22 mouse cellular contexts compared by ENCODE assay signal in the genomic region with DNA sequence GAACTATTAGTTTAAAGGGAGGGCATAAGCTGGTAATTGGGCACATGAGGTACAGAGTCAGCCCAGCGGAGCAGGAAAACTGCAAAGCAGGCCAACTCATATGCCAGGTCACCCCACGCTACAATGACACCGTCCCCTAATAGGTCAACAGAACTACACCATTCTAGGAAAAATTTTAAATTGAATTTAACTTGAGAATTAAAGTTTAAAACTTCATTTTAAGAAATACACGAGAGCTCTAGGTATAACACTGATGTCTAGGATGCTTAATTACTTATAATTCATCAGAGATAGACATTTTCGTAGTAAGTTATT.
DNase-seq lines count a peak whose midpoint lies in the region; ATAC-seq and TF ChIP-seq lines count a peak whose summit lies in the region.
"Had no signal": no experiment of that assay in that cellular context is flagged by ENCODE, and none has a peak within 500 bp of the region (broad histone marks: within the 10 kb centered on the region; RNA-seq: fewer than 3 reads in every experiment).

No protein-coding gene starts in this region.

- ATAC-seq in embryonic facial prominence, embryonic 14.5 days (ENCODE audit: low read depth), result 0 out of 2 replicates have a peak, but pooled peaks have one; percentile 41
- ATAC-seq in forebrain, embryonic 15.5 days (replicated peaks), result peak; percentile 57; the same call in 1 of the 2 replicates
- ATAC-seq in forebrain, embryonic 11.5 days (replicated peaks; ENCODE audit: low FRiP score), result no peak
- ATAC-seq: intestine, embryonic 15.5 days; Patski had no signal

- no peak for TF ChIP-seq POLR2A in cerebellum, adult 2 months (IDR thresholded peaks at IDR 0.05; ENCODE audit: borderline replicate concordance, insufficient read depth, low read length)

- H3K9me3 ChIP-seq in embryonic facial prominence, embryonic 14.5 days (ENCODE audit: control insufficient read depth, low read length), result no peaks in the 10 kb centered on the region
- H3K9me3 ChIP-seq in embryonic facial prominence, embryonic 10.5 days, result no peaks in the 10 kb centered on the region
- no peaks in the 10 kb centered on the region for H3K9me3 ChIP-seq in forebrain, embryonic 15.5 days
- no peaks in the 10 kb centered on the region for H3K9me3 ChIP-seq in forebrain, embryonic 11.5 days (ENCODE audit: control insufficient read depth, low read length)
- H3K9me3 ChIP-seq: embryonic facial prominence, embryonic 15.5 days; G1E; intestine, embryonic 15.5 days; kidney, embryonic 15.5 days had no signal

- peaks cover 64% of the 10 kb centered on the region for H3K4me1 ChIP-seq in cerebellum, adult 2 months (ENCODE audit: control insufficient read depth, insufficient read depth, low read length)
- no peaks in the 10 kb centered on the region; the same call in none of the 2 replicates for H3K4me1 ChIP-seq in embryonic facial prominence, embryonic 14.5 days (ENCODE audit: control insufficient read depth, insufficient read depth, low read length)
- H3K4me1 ChIP-seq in embryonic facial prominence, embryonic 10.5 days, result peaks cover 6% of the 10 kb centered on the region; the same call in 1 of the 2 replicates
- H3K4me1 ChIP-seq in forebrain, embryonic 15.5 days, result peaks cover 25% of the 10 kb centered on the region
- no peaks in the 10 kb centered on the region for H3K4me1 ChIP-seq in forebrain, embryonic 11.5 days (replicated peaks; ENCODE audit: control insufficient read depth, insufficient read depth, low read length)
- H3K4me1 ChIP-seq: embryonic facial prominence, embryonic 15.5 days; intestine, embryonic 15.5 days; kidney, embryonic 15.5 days had no signal

- H3K4me3 ChIP-seq in cerebellum, adult 2 months (replicated peaks; ENCODE audit: insufficient read depth, low read depth, low read length), result no peak overlapping the region
- H3K4me3 ChIP-seq in embryonic facial prominence, embryonic 14.5 days (ENCODE audit: low read depth, low read length), result no peak overlapping the region
- H3K4me3 ChIP-seq in embryonic facial prominence, embryonic 10.5 days, result no peak overlapping the region
- H3K4me3 ChIP-seq in forebrain, embryonic 15.5 days, result no peak overlapping the region
- H3K4me3 ChIP-seq in forebrain, embryonic 11.5 days (ENCODE audit: low read depth, low read length), result no peak overlapping the region
- H3K4me3 ChIP-seq: embryonic facial prominence, embryonic 15.5 days; gastrocnemius, adult 2 months; intestine, embryonic 15.5 days; kidney, embryonic 15.5 days had no signal

- no peak for DNase-seq in cerebellum, adult 2 months
- no peak for DNase-seq in cerebellum, adult 11 months
- DNase-seq in embryonic facial prominence, embryonic 14.5 days (ENCODE audit: low spot score), result no peak
- DNase-seq in embryonic facial prominence, embryonic 10.5 days (ENCODE audit: low spot score), result no peak
- DNase-seq in forebrain, embryonic 11.5 days (ENCODE audit: low spot score), result no peak
- DNase-seq: B cell, adult 2 months; embryo, embryonic 11 days; gastrocnemius, adult 2 months; gastrocnemius, postnatal 14 days; heart, adult 11 months; kidney, adult 11 months; kidney, adult 8-10 months had no signal

- 40% methylated on average over 5 of the region's 5 CpGs for WGBS in cerebellum, adult 2 months
- WGBS in embryonic facial prominence, embryonic 14.5 days, result 86% methylated on average over 5 of the region's 5 CpGs
- 93% methylated on average over 5 of the region's 5 CpGs for WGBS in embryonic facial prominence, embryonic 10.5 days
- 68% methylated on average over 5 of the region's 5 CpGs for WGBS in forebrain, embryonic 15.5 days
- 91% methylated on average over 5 of the region's 5 CpGs for WGBS in forebrain, embryonic 11.5 days

- peak overlapping the region; percentile 71 for H3K27ac ChIP-seq in cerebellum, adult 2 months (ENCODE audit: insufficient read depth, low read length)
- H3K27ac ChIP-seq in embryonic facial prominence, embryonic 14.5 days (replicated peaks; ENCODE audit: low read depth, low read length), result no peak overlapping the region
- H3K27ac ChIP-seq in embryonic facial prominence, embryonic 10.5 days (replicated peaks), result no peak overlapping the region
- peak overlapping the region; percentile 59 for H3K27ac ChIP-seq in forebrain, embryonic 15.5 days (replicated peaks)
- H3K27ac ChIP-seq in forebrain, embryonic 11.5 days (ENCODE audit: low read depth, low read length), result no peak overlapping the region
- H3K27ac ChIP-seq: embryonic facial prominence, embryonic 15.5 days; gastrocnemius, adult 2 months; hindbrain, embryonic 14.5 days; intestine, embryonic 15.5 days; kidney, embryonic 15.5 days had no signal

- H3K4me2 ChIP-seq in embryonic facial prominence, embryonic 14.5 days (ENCODE audit: low read depth, low read length), result no peak overlapping the region
- no peak overlapping the region for H3K4me2 ChIP-seq in forebrain, embryonic 15.5 days (replicated peaks)
- H3K4me2 ChIP-seq in forebrain, embryonic 11.5 days (ENCODE audit: low read depth, low read length, severe bottlenecking), result no peak overlapping the region
- H3K4me2 ChIP-seq: embryonic facial prominence, embryonic 15.5 days; heart, embryonic 11.5 days; hindbrain, embryonic 14.5 days; intestine, embryonic 15.5 days; kidney, embryonic 15.5 days had no signal

- 0 out of 2 replicates have a peak, but pooled peaks cover 4% of the 10 kb centered on the region for H3K36me3 ChIP-seq in embryonic facial prominence, embryonic 14.5 days (ENCODE audit: control insufficient read depth, insufficient read depth, low read length)
- H3K36me3 ChIP-seq in embryonic facial prominence, embryonic 10.5 days (replicated peaks), result peaks cover 9% of the 10 kb centered on the region
- no peaks in the 10 kb centered on the region for H3K36me3 ChIP-seq in forebrain, embryonic 15.5 days
- H3K36me3 ChIP-seq in forebrain, embryonic 11.5 days (ENCODE audit: control insufficient read depth, insufficient read depth, low read length), result no peaks in the 10 kb centered on the region
- H3K36me3 ChIP-seq: embryonic facial prominence, embryonic 15.5 days; intestine, embryonic 15.5 days had no signal

- H3K9ac ChIP-seq in embryonic facial prominence, embryonic 14.5 days (ENCODE audit: low read depth, low read length), result no peak overlapping the region
- H3K9ac ChIP-seq in forebrain, embryonic 15.5 days (replicated peaks), result no peak overlapping the region
- H3K9ac ChIP-seq in forebrain, embryonic 11.5 days (ENCODE audit: low read length), result no peak overlapping the region
- H3K9ac ChIP-seq: embryonic facial prominence, embryonic 15.5 days; forebrain, postnatal 0 days; hindbrain, embryonic 14.5 days; intestine, embryonic 15.5 days; kidney, embryonic 15.5 days had no signal

- no peak for TF ChIP-seq CTCF in cerebellum, adult 2 months (IDR thresholded peaks at IDR 0.05; ENCODE audit: borderline replicate concordance, insufficient read depth, low read depth, low read length)

- no peaks in the 10 kb centered on the region for H3K27me3 ChIP-seq in cerebellum, adult 2 months (ENCODE audit: control insufficient read depth, insufficient read depth, low read length)
- H3K27me3 ChIP-seq in embryonic facial prominence, embryonic 14.5 days (replicated peaks; ENCODE audit: control insufficient read depth, insufficient read depth, low read length), result no peaks in the 10 kb centered on the region
- H3K27me3 ChIP-seq in embryonic facial prominence, embryonic 10.5 days (replicated peaks; ENCODE audit: low read depth, poor library complexity, severe bottlenecking), result no peaks in the 10 kb centered on the region
- no peaks in the 10 kb centered on the region for H3K27me3 ChIP-seq in forebrain, embryonic 15.5 days
- no peaks in the 10 kb centered on the region for H3K27me3 ChIP-seq in forebrain, embryonic 11.5 days (ENCODE audit: control insufficient read depth, insufficient read depth, low read length)
- H3K27me3 ChIP-seq: CH12.LX; embryonic facial prominence, embryonic 15.5 days; intestine, embryonic 15.5 days; kidney, embryonic 15.5 days; Patski had no signal

Comparison
In these comparisons a context has a peak if more than half of its experiments do, and no peak if none do; other contexts are left out.
1. H3K27ac ChIP-seq: peak in cerebellum, adult 2 months (single experiment) and forebrain, embryonic 15.5 days (single experiment); none in embryonic facial prominence, embryonic 14.5 days (single experiment), embryonic facial prominence, embryonic 10.5 days (single experiment) and forebrain, embryonic 11.5 days (single experiment).